Mouse (Mus musculus) adrenal gland, adult 2 months (tissue): Measurements from ENCODE around the gene Neurl1b. TPM values are rescaled to one million over a fixed set of nuclear protein-coding genes. Genes with fewer than 3 reads are reported as not detected.

ENCODE experiments used
- DNase-seq: peaks from one replicate; pipeline ENCODE4 v3.0.0; 2021
- long read RNA-seq: library from polyadenylated mRNA; stranded (forward); transcript quantifications from one replicate; pipeline ENCODE4 v2.0.0, GENCODE M21; 2021
- polyA plus RNA-seq: library from polyadenylated mRNA; depleted of rRNA; stranded (reverse); fragments of >200 nt; gene quantifications from 2 replicates; pipeline ENCODE4 v1.2.3, GENCODE M21; 2012; rRNA removed
- total RNA-seq, 2 experiments: library from RNA; stranded (reverse); gene quantifications; 2 replicates each; pipeline ENCODE4 v1.2.3; 2021

Neurl1b gene
- 10 to 100 TPM; 31.7 to 48.5 TPM for total RNA-seq
- 142 and 152 TPM in 2 replicates for polyA plus RNA-seq
- long read RNA-seq, partial matches to known transcripts = 0 of 13 reads
- long read RNA-seq, other reads (novel, unspliced or antisense) = 13 of 13 reads

- peak; percentile 78 for DNase-seq
These were observed at the start of gene Neurl1b for GRCm38 (mm10) chr17:26414523-26415354. Gene Neurl1b (plus strand): TSS chr17:26414829.

GRCm38 (mm10) chr17:26366792-26367191 lies 47.8 kb upstream of the Neurl1b start:
- DNase-seq = no peak

DNA sequence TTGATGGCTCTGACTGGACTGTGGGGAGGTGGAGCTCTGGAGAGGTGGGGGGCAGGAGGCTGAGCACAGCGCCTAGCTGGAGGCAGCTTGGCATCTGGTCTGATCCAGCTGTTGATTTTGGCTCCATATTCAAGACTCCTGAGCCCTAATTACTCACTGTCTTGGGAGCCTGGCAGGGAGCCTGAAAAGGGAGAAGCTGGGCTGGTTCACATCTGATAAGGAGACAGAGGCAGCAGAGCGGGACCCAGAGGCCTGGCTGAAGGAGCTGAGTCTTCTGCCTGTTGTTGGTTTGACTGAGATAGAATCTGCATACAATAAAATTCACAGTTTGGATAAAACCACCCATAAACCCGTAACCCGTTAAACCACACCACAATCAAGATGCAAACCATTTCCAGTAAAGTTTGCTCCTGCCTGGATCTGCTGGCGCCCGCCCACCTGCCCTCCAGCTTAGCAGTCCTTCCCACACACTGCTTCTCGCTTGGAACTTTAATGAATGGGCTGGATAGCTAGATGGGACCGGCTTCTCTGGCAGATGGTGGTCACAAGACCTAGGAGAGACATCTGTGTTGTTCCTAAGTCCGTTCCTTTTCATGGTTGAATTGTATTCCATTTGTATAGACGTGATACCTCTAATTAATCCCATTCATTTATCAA lies 46.2 kb upstream of the Neurl1b start:
- DNase-seq = peak; percentile 89

- DNase-seq = peak; percentile 59
These were observed 43.9 kb upstream of the Neurl1b start for GRCm38 (mm10) chr17:26370521-26371245.

DNA sequence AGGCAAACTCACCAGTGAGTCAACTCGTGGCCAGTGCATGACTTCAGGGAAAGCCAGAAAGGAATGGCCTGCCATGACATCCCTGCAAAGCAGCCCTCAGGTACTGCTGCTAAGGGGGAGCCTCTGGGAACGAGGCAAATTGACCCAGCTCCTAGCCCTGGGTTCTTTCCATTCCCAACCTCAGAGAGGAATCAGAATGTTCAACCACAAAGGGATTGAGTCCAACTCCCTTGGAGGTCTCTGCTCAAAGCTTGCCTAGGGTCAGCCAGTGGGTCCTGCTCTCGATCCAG lies 43.4 kb upstream of the Neurl1b start:
- DNase-seq = peak; percentile 38

GRCm38 (mm10) chr17:26373211-26373610 lies 41.4 kb upstream of the Neurl1b start:
- no peak for DNase-seq

GRCm38 (mm10) chr17:26376416-26376815 lies 38.2 kb upstream of the Neurl1b start:
- DNase-seq = no peak

GRCm38 (mm10) chr17:26376994-26377744 lies 37.5 kb upstream of the Neurl1b start:
- DNase-seq = no peak

GRCm38 (mm10) chr17:26380280-26380985 lies 34.2 kb upstream of the Neurl1b start:
- DNase-seq = no peak

DNA sequence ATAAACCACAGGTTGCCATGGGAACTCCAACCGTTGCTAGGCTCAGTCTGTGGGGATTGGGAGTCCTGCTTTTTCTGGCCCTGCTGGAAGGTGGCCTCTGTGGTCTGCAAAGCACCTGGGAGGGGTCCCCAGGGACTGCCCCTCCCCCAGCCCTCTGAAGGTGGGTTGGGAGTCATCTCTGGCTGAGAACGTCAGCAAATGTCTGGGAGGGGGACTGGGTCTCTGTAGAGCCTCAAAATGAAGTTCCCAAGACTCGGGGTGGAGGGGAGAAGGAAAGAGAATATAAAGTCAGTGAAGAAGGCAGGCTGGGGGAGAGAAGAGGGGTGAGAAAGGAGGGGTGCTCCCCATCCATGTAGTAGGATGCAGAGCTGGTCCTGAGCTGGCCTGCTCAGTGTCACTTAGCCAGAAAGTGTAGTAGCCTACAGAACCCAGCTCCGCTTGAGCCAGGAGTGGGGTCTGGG lies 33.6 kb upstream of the Neurl1b start:
- no peak for DNase-seq

GRCm38 (mm10) chr17:26381613-26382012 lies 33.0 kb upstream of the Neurl1b start:
- DNase-seq = no peak

DNA sequence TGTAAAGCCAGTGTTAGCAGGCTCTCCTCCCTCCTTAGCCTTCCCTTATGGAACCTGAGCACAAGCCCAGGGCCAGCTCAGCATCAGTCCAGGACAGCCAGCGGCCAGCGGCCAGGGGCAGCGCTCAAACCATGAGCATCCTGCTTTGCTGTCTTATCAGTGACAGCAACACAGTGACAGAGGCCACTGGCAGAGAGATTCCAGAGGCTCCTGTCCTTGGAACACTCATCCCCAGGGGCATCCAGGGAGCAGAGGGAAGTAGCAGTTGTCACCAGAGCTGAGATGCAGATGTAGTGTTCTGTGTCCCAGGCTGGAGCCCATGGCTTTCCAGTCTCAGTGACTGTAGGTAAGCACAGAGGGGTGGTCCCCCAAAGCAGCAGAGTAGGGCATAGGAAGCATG lies 32.5 kb upstream of the Neurl1b start:
- DNase-seq = peak; percentile 63

DNA sequence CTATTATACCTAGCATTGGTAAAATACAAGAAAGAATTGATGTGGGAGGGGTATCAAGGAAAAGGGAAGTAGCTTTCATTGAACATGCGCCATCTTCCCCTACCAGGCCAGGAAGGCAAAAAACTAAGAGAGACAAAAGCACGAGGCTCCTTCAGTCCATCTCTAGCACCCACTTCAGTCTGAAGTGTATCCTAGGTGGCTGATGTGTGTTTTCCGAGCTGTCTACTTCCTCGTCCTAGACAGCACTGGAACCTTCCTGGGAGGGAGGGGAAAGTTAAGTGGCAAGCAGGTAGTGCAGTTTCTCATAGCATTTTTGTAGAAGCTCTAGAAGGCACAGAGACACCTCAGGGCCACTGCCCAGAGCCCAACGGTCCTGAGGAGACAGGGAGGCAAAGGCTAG lies 31.9 kb upstream of the Neurl1b start:
- DNase-seq = no peak

GRCm38 (mm10) chr17:26384111-26384510 lies 30.5 kb upstream of the Neurl1b start:
- no peak for DNase-seq

GRCm38 (mm10) chr17:26385252-26386130 lies 29.1 kb upstream of the Neurl1b start:
- peak; percentile 33 for DNase-seq

GRCm38 (mm10) chr17:26386131-26386481 lies 28.5 kb upstream of the Neurl1b start:
- no peak for DNase-seq

DNA sequence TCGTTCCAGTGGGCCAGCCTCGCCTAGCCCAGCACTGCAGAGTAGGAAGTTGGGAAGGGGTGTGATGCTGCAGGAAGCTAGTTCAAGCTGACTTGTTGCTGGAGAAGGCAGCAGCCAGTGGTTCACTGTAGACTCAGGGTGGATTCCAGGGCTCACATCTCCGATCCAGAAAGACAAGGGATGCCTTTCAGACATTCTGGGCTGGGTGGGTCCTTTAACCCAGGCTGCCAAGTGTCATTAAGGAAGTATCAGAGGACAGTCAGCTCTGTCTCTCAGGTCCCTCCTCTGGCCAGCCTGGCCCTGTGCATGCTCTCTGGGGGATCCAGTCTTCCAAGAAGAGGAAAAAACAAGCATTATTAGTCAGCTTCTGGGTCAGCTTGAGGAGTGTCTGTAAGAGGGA lies 26.5 kb upstream of the Neurl1b start:
- no peak for DNase-seq

- DNase-seq = no peak
These were observed 25.4 kb upstream of the Neurl1b start for GRCm38 (mm10) chr17:26389241-26389640.

DNA sequence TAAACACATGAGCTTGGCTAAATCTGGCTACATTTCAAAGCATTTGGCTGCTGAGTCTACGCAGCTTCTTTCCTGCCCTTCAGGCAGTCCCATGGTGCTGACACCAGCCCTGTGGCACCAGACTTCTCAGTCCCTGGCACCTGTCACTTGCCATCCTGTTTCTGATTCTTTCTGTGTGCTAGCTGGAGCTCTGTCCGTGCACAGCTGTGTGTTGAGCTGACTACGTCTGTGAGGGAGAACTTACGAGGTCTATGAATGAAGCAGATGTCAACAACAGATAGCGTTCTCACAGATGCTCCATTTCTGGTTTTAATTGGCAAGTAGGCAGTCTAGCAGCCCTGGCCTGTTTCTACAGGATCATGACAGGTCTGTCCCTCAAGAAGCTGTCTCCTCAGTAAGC lies 24.0 kb upstream of the Neurl1b start:
- no peak for DNase-seq

DNA sequence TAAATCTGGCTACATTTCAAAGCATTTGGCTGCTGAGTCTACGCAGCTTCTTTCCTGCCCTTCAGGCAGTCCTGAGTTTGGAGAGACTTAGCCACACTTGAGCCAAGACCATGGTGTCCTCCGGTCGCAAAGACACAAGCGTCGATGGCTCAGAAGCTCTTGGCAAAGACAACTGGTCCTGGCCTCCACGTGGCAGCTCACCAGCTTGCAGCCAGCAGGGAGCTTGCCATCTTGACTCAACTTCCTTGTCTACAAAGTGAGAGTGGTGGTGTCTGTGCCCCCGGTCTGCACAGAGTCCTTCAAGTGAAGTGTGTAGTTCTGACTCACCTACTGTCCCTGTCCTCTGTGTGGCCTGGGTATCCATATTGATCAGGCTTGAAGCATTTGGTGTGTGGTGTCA lies 22.3 kb upstream of the Neurl1b start:
- DNase-seq = no peak
